Mouse (Mus musculus): ENCODE results near the gene Arl15. TPM values are rescaled to one million over a fixed set of nuclear protein-coding genes. Genes with fewer than 3 reads are reported as not detected.

Gene Arl15
- total RNA-seq, 2 experiments from 2014 or later = 36.2 to 38.2 TPM

DNA sequence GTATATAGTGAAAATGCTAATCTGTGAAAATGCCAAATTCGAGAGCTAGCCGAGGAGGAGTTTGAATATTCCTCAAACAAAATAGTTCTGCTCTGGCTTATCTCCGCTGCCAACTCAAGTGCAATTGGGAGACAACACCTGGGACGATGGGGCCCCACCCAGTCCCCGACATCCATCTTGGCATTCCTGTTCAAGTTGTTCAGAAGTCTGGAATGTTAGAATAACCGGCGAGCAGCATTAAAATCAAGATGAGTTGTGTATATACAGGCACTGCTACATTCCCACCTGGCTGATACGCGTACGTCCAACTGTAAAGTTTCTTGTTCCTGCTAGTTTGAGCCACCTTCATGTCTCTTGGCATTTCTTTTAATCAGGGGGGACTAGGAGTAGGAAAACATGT lies 209.2 kb downstream of the Arl15 start:
- DNase-seq (ENCODE audit: low spot score in 2 of 2) = no peak
- intact Hi-C loops (cut with DNase I) = no loop called here

DNA sequence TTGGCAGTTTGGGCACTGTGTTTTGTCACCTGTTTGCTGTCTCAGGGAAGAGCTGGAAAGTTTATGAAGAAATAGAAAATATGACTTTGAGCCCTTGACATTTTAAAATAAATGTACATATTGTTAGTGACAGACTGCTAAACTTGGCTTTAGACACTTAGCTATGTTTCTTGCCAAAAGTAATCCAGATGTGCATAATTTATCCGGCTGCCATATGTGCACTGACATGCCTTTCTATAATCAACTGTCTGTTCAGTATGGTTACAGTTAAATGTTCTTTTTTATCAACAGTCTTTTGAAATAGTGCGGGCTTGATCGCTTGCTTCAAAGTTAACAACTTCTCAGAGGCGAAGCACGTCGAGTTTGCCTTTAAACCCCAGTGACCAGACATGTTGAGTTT lies 209.9 kb downstream of the Arl15 start:
- intact Hi-C loops (cut with DNase I) = no loop called here
- no peak for DNase-seq (ENCODE audit: low spot score in 2 of 2)

DNA sequence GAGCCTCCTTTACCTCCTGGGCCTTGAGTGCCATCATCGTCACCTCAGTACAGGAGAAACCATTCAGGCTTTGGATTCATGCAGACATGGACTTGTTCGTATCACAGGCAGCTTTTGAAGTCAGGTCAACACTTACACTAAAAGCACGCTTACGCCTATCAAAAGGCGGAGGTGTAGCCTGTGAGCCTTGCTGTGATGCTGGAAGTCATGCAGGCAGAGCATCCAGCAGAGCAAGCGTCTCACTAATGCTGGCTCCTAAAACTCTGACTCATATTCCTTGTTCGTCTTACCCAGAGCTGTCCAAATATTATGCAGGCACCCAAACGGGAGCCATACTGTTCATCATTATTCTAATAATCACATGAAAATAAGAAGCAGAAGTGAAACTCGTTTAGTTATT lies 215.5 kb downstream of the Arl15 start:
- no peak for DNase-seq (ENCODE audit: low spot score in 2 of 2)
- intact Hi-C loops (cut with DNase I) = no loop called here

DNA sequence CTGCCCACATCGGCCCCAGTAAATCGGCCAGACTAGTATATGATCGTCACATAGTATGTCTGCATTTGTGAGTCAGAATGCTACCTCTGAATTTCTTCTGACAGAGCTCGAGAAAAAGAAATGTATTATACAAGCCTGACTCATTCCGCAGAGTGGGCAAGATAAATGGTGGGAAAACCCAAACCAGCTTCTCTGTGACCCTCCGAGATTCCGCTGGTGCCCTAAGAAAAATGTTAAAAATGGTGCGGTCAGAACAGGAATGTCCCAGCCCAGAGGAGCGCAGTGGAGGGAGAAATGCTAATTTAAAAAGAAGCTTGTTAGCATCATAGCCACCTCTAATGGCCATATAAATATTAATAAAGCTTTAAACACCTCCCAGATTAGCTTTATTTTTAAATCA lies 216.2 kb downstream of the Arl15 start:
- intact Hi-C loops (cut with DNase I) = no loop called here
- no peak for DNase-seq (ENCODE audit: low spot score in 2 of 2)

DNA sequence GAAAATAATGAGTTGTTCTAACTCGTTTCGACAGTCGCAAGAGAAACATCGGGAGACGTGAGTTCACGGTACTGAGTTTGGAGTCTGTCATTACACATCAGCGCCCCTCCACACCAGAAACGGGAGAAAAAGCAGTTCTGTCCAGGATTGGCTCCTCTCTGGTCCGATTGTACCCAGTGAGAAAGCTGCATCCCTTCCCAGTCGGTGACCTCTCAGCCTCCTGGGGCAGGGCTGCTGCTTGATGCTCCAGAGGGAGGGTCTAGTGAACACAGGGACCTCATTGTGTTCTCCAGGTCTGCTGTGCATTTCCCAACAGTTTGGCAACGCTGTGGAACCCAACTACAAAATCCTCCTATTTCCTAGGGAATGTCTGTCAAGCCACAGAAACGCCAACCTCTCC lies 216.7 kb downstream of the Arl15 start:
- intact Hi-C loops (cut with DNase I) = no loop called here
- no peak for DNase-seq (ENCODE audit: low spot score in 2 of 2)

DNA sequence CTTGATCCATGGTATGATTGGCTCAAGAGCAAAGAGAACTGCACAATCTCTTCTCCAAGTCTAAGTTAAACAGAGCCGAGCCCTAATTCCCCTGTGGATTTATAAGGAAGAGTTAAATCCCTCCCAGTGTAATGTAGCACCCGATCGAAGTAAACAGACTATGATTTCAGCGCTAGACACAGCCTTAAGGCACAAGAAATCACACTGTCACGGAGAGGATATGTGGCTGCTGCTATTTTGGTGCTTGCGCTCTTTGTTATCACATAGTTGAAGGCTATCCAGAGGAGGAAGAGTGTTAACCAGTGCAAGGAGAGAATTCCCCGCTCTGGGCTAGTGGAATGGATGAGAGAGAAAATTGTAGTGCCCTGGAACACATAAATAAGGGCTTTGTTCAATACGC lies 223.6 kb downstream of the Arl15 start:
- intact Hi-C loops (cut with DNase I) = no loop called here
- DNase-seq (ENCODE audit: low spot score in 2 of 2) = no peak

DNA sequence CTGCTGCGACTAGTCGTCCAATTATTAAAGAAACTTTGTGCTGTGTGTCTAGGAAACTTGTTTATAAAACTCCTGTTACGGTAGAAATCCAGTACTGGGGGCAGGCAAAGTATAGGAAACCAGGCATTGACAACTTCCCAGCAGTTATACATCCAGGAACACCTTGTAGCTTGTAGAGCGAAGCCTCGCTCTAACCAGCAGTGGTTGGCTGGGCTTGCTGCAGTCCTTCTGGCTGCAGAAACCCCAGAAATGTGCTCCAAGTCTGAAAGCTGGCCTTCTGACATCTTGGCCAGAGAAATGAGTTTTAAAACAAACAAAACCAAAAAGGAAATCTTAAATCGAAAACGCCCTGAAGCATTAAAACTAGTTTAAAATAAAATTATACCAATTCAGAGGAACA lies 229.2 kb downstream of the Arl15 start:
- no peak for DNase-seq (ENCODE audit: low spot score in 2 of 2)
- intact Hi-C loops (cut with DNase I) = no loop called here

DNA sequence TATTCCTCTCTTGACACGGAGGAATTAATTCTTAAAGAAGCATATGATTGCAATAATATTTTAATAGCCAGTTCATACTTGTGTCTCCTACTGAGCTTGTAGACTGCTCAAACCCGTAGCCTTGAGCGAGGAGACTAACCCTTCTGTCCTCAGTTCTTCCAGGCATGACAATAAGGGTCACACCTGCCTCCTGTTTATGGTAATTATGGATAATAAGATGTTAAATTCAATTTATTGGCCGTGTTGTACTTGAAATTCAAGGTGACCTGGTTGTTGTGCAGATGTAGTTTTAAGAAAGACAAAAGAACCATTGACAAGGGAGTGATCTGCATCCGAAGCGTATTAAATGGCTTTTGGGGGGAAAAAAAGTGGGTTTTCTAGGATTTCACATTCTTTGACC lies 232.0 kb downstream of the Arl15 start:
- intact Hi-C loops (cut with DNase I) = no loop called here
- DNase-seq (ENCODE audit: low spot score in 2 of 2) = no peak

DNA sequence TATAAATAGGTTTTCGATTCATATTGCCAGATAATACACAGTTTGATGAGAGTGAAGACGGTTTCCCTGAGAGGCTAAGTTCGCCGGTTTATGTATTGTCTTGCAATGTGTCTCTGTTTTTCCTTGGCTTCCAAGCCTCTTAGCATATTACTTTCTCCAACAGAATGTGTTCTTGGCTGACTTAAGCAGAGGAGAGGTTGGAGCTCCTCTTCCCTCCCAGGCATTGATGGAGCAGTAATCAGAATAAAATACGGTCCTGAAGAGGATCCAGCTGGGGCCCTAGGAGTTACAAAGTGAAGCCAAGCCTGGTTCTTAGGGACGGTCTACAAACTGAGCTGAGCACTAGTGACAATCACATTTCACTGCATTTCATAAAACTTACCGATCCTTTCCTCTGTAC lies 232.4 kb downstream of the Arl15 start:
- intact Hi-C loops (cut with DNase I) = no loop called here

DNA sequence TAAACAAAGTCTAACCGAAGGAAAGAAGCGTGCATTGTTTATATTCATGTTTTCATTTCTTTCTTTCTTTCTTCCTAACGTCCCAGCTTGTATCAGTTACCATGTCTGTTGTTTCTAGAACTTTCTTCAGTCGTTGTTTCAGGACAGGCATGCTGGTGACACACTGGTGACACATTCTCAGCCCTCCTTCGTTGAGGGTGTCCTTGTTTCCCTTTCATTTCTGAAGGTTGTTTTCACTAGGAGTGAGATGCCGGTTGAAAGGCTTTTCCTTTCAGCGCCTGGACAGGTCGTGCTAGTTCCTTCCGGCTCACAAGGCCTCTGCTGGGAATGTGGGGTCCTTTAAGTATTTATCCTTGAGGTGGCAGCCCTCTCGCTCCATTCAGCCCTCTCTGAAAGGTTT lies 253.8 kb downstream of the Arl15 start:
- intact Hi-C loops (cut with DNase I) = no loop called here
- DNase-seq (ENCODE audit: low spot score in 2 of 2) = no peak

More for the DNA sequence above, 232.4 kb downstream of the Arl15 start:
- no peak for DNase-seq (ENCODE audit: low spot score in 2 of 2)

DNA sequence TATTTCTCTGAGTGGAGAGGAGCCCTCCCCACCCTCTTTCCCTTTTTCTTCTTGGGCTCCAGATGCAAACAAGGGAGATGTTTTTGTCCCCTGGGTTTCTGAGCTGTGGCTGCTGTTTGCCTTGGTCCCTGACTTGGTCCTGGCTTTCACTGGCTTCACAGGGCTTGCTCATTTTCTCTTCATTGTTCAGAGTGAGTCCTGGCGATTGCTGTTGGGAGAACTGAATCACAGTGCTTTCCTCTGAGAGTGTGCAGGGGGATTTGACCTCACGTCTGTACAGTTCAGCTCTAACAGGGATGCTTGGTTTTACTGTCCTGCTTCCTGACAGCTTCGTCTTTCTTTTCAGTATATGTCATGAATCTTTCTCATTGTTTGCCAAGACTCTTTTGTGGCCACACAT lies 254.4 kb downstream of the Arl15 start:
- no peak for DNase-seq (ENCODE audit: low spot score in 2 of 2)
- intact Hi-C loops (cut with DNase I) = no loop called here

DNA sequence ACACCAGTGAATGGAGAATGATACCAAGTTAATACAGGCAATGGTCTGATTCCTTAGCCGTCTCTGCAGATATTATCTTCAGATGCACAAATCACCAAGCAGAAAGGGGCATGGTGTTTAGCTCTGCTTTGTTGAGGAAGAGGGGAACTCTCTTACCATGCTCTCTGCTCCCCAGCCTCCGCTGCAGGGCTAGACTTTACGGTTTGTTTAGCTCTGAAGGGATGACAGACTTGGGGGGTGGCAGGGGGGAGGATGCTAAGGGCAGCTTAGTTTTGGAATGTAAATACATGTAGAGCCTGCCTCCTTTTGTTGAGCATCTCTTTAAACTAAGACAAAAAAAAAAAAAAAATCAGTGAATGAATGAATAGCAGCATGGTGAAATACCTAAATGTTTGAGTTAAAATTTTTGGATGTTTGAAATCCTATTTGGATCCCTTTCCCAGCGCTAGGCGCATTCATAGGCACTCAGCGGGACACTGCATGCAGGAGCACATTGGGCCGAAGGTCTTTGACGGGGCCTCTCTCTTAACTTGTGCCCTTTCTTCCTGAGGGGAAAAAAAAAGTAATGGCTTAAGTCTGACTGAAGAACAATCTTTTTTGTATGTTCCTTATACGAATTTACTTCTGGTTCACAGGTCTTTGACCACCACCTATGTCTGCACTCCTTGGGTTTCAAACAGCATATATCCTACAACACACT lies 257.0 kb downstream of the Arl15 start:
- intact Hi-C loops (cut with DNase I) = no loop called here
- DNase-seq (ENCODE audit: low spot score in 2 of 2) = no peak

DNA sequence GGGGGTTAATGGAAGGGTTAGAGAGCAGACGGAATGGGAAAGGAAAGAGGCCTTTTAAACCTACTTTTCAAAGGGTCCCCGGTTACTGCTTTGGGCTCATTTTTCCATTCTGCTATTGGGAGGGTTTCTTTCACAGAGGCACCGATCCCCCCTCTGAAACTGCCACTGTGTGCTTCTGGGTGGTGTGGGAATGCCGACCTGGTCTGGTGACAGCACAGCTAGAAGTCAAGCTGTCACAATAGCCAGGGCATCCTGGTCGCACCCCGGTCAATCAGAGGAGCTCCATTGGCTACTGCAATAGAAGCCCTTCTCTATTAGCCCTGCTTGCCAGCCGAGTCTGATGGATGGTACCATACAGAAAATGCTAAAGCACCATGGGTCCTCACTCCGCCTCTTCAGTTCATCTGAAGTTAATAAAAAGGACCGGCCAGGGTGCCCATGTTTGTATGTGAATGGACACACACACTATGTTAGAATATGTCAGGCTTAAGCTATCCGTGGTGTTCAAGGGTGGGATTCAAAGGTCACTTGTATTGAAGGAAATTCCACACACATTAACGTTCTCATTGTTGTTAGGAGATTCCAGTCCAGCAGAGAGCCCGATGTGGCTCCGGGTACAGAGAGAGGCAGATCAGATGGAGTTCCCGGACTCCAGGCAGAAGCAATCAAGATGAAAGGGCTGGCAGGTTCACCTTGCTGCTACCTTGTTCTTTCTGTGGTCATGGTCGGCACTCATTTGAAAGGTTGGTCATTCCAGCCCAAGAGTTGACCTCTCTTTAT lies 258.3 kb downstream of the Arl15 start:
- intact Hi-C loops (cut with DNase I) = no loop called here
- no peak for DNase-seq (ENCODE audit: low spot score in 2 of 2)

DNA sequence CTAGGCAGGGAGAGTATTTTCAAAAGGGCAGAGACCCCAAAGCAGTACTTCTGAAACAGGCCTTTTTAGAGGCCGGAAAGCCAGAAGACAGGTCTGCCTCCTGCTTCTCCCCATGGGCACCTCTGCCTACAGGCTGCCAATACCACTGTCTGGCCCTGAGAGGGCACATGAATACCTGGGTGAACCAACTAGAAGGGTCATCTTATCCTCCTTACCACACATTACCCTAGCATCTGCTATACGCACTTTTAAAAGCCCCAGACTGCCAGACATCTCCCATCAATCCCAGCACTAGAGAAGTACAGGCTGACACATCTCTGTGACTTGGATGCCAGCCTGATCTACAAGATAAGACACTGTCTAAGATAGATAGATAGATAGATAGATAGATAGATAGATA lies 259.0 kb downstream of the Arl15 start:
- DNase-seq (ENCODE audit: low spot score in 2 of 2) = no peak
- intact Hi-C loops (cut with DNase I) = no loop called here

DNA sequence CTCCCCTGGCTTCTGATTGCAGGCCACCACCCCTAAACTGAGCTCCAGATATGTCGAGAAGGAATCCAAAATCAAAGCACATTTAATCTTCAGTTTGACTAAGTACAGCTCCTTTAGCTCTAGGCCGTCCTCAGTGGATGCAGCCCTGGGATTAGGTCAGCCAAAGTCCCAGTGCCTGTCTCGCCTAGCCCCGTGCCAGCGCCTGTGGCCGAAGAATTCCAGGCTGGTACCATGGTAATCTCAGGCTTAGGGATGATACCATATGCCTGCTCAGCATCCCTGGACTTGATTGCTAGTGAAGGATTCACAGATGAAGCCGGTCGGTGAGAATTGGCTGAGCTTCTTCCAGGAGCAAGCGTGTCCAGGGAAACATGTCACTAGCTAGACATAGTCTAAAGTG lies 261.4 kb downstream of the Arl15 start:
- intact Hi-C loops (cut with DNase I) = no loop called here
- DNase-seq (ENCODE audit: low spot score in 2 of 2) = no peak

DNA sequence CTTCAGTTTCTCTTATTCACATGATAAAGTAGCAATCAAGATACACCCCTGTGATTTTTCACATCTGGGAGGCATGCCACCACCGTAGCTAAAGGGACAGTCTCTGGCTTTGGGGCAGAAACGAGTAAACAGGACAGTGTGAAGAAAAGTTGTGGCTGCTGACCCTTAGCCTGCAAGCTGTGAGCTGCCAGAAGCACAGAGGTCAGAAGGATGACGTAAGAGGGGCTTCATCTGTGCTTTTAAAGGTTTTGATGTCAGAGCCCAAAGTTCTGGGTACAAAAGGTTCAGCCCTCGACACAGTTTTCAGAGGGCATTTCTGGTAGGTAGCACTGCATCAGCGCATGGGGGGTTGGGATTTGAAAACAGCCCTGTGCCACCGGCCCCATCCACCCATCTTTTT lies 266.0 kb downstream of the Arl15 start:
- intact Hi-C loops (cut with DNase I) = loop anchor here (10.0 kb wide), 1 partner anchor 175 kb away; no protein-coding TSS in a partner anchor
- no peak for DNase-seq (ENCODE audit: low spot score in 2 of 2)

DNA sequence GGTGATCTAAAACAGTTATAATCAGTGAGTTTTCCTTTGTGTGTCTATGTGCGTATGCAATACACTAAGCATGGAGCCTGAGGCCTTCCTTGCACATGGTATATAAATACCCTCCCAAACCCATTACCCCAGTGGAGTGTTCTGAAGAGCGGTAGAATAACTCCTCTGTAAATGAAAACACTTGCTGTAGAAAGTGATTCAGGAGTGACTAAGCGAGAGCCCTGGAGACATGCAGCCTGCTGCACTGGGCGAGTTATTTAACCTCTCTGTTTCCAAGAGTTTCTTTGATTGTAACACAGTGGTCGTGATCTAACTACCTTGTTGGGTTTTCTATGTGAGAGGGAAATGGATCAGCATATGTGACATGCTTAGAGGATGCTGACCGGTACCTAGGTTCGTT lies 266.9 kb downstream of the Arl15 start:
- intact Hi-C loops (cut with DNase I) = loop anchor here (10.0 kb wide), 1 partner anchor 176 kb away; no protein-coding TSS in a partner anchor
- DNase-seq (ENCODE audit: low spot score in 2 of 2) = no peak

DNA sequence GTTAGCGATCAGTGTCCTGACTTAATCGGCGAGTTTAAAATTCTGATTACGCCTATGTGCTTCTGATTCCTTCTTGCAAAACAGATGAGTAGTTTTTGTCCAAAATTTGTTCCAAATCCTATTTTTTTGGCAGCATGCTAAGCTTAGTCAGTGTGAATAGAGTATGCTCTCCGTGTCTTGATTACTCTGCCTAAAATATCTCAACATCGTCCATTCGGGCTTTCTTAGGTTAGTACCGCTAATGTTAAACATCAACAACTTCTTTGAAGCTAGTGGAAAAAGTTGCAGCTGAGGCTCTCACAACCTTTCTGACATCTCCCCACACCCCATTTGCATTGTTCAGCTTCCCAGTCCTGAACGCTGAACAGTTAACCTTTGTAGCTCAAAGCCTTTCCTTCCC lies 269.8 kb downstream of the Arl15 start:
- no peak for DNase-seq (ENCODE audit: low spot score in 2 of 2)
- intact Hi-C loops (cut with DNase I) = loop anchor here (10.0 kb wide), 1 partner anchor 179 kb away; no protein-coding TSS in a partner anchor

DNA sequence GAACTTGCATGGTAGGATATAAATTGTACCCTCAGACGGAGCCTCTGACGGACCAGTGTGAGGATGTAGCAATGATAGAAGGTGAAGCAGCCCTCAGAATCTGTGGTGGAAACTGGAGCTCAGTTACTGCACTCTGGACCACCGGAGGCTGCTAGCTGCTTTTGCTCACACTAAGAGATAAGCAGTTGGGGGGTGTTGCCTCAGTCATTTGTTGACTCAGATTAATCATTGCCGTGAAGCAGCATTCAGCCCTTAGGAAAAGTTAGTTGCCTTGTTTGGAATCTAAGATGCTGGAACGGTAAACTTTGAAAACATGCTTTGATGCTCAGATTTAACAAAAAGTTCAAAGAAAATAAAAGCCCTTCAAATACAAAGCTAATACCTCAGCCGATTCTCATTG lies 270.7 kb downstream of the Arl15 start:
- intact Hi-C loops (cut with DNase I) = loop anchor here (10.0 kb wide), 1 partner anchor 180 kb away; no protein-coding TSS in a partner anchor

DNA sequence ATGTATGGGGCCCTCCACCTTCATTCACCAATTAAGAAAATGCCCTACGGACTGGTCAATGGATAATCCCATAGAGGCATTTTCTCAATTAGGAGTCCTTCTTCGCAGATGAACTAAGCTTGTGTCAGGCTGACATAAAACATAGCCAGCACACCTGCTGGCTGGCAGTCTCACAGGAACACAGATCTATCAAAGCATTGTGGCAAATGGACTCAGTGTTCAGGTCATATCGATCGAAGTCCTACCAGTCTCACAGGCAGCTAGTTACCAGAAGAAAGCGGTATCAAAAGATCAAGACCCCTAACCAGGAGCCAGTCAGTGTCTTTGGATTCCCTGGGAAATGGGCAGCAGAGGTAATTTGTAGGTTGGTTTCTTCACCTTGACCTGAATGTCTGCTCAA lies 274.1 kb downstream of the Arl15 start:
- intact Hi-C loops (cut with DNase I) = loop anchor here (10.0 kb wide), 1 partner anchor 184 kb away; no protein-coding TSS in a partner anchor
- no peak for DNase-seq (ENCODE audit: low spot score in 2 of 2)

More for the DNA sequence above, 270.7 kb downstream of the Arl15 start:
- DNase-seq (ENCODE audit: low spot score in 2 of 2) = no peak

DNA sequence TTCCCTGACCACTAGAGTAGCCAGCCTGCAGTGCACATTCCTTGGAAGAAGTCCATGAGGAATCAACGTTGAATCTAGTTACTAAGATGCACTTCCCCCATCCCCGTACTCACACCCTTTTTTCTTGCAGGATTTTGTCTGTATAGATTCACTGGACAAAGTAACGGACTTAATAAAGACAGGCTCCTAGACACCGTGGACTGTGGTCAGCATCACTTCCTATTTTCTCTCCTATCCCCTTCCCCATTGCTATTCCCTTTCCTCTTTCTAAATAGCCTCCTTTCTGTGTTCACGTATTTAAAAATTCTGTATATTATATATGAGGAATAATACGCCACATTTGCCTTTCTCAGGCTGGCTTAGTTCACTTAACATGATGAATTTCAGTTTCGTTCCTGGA lies 277.1 kb downstream of the Arl15 start:
- intact Hi-C loops (cut with DNase I) = loop anchor here (10.0 kb wide), 2 partner anchors 393 to 723 kb away; no protein-coding TSS in a partner anchor
- no peak for DNase-seq (ENCODE audit: low spot score in 2 of 2)

Data from left cerebral cortex, postnatal 36 days (tissue).